Mouse (Mus musculus) stomach, embryonic 15.5 days (tissue): Measurements from ENCODE around the gene Nhsl1. TPM values are rescaled to one million over a fixed set of nuclear protein-coding genes. Genes with fewer than 3 reads are reported as not detected.

ENCODE experiments used
- ATAC-seq: fragments of 200-750 bp; cut with Nextera tagmentation; 2 replicates; pipeline ENCODE4 v1.8.0; 2017; ENCODE audit warnings: low read depth, moderate number of reproducible peaks, moderate TSS enrichment; ENCODE audit not compliant: insufficient read depth, low FRiP score
- H3K27ac ChIP-seq: fragments of 300-500 bp; sonication (generic); 2 replicates; pipeline ENCODE4 v1.5.1; 2015; ENCODE audit warnings: mild to moderate bottlenecking, inconsistent platforms
- H3K27me3 ChIP-seq: fragments of 300-500 bp; sonication (generic); replicated peaks from 2 replicates; pipeline ENCODE4 v1.6.1; 2015; ENCODE audit warnings: inconsistent platforms
- H3K36me3 ChIP-seq: fragments of 300-500 bp; sonication (generic); 2 replicates; pipeline ENCODE4 v1.6.1; 2015; ENCODE audit warnings: inconsistent platforms
- H3K4me1 ChIP-seq: fragments of 300-500 bp; sonication (generic); 2 replicates; pipeline ENCODE4 v1.6.1; 2015; ENCODE audit warnings: inconsistent platforms
- H3K4me2 ChIP-seq: fragments of 300-500 bp; sonication (generic); 2 replicates; pipeline ENCODE4 v1.6.1; 2015; ENCODE audit warnings: mild to moderate bottlenecking, inconsistent platforms
- H3K4me3 ChIP-seq: fragments of 300-500 bp; sonication (generic); replicated peaks from 2 replicates; pipeline ENCODE4 v1.5.1; 2015; ENCODE audit warnings: inconsistent platforms
- H3K9ac ChIP-seq: fragments of 300-500 bp; sonication (generic); 2 replicates; pipeline ENCODE4 v1.6.1; 2015; ENCODE audit warnings: inconsistent platforms
- H3K9me3 ChIP-seq: fragments of 300-500 bp; sonication (generic); 2 replicates; pipeline ENCODE4 v1.6.1; 2016; ENCODE audit warnings: inconsistent platforms
- WGBS: fragments of 180-500 bp; shearing (Covaris S2); methylation state at CpG from one replicate; pipeline ENCODE4 v1.1.7; 2015; 5-methylcytosine and 5-hydroxymethylcytosine counted together
- polyA plus RNA-seq: library from polyadenylated mRNA; unstranded; fragments of >200 nt; fragmentation: Nextera tagmentation; extraction: Ambion mirVana; gene quantifications from 2 replicates; pipeline ENCODE4 v1.2.1, GENCODE M21; 2015

The Nhsl1 gene
- polyA plus RNA-seq, 1 experiment from 2014 or later, result 7.0 TPM

GRCm38 (mm10) chr10:18478294-18478693, 159.5 kb downstream of the Nhsl1 start:
- Histone ChIP-seq H3K9me3 (no peaks in the 10 kb centered on the region), H3K9ac (no peak overlapping the region), H3K36me3 (no peaks in the 10 kb centered on the region), H3K4me3 (no peak overlapping the region), H3K4me2 (no peak overlapping the region), H3K27me3 (no peaks in the 10 kb centered on the region), H3K4me1 (peaks cover 4% of the 10 kb centered on the region; the same call in 1 of the 2 replicates), H3K27ac (no peak overlapping the region)
- no peak for ATAC-seq
- 84% methylated on average over 4 of the region's 4 CpGs for WGBS

- Histone ChIP-seq H3K9ac (no peak overlapping the region), H3K4me1 (peaks cover 4% of the 10 kb centered on the region; the same call in 1 of the 2 replicates), H3K27me3 (no peaks in the 10 kb centered on the region), H3K4me3 (no peak overlapping the region), H3K27ac (no peak overlapping the region), H3K36me3 (no peaks in the 10 kb centered on the region), H3K4me2 (no peak overlapping the region), H3K9me3 (no peaks in the 10 kb centered on the region)
- no peak for ATAC-seq
- 88% methylated on average over 3 of the region's 3 CpGs for WGBS
Observed at GRCm38 (mm10) chr10:18479285-18479684, 160.5 kb downstream of the Nhsl1 start.

DNA sequence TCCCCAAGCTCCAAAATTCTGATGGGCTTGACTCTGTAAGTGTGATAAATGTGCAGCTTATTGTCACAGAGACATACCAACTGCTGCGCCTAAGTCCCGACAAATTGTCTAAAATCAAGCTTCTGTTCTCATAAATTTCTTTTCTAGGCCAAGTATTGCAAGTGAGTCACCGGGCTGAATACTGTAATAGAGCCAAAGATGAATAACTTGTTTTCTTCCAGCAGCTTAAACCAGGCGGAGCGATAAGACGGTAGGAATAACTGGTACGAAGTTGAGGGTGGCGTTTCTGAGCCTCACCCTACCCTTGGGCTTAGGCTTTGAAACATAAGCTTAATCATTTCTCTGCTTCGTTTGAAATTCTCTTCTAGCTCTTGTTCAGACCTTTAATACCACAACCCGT, 162.1 kb downstream of the Nhsl1 start:
- no peak overlapping the region for H3K4me3 ChIP-seq
- no peaks in the 10 kb centered on the region for H3K9me3 ChIP-seq
- H3K36me3 ChIP-seq, result no peaks in the 10 kb centered on the region
- no peaks in the 10 kb centered on the region for H3K27me3 ChIP-seq
- no peak for ATAC-seq
- H3K27ac ChIP-seq, result peak overlapping the region; percentile 48; the same call in 1 of the 2 replicates
- 66% methylated on average over 10 of the region's 10 CpGs for WGBS
- H3K9ac ChIP-seq, result no peak overlapping the region
- H3K4me2 ChIP-seq, result no peak overlapping the region
- H3K4me1 ChIP-seq, result peaks cover 4% of the 10 kb centered on the region; the same call in 1 of the 2 replicates

DNA sequence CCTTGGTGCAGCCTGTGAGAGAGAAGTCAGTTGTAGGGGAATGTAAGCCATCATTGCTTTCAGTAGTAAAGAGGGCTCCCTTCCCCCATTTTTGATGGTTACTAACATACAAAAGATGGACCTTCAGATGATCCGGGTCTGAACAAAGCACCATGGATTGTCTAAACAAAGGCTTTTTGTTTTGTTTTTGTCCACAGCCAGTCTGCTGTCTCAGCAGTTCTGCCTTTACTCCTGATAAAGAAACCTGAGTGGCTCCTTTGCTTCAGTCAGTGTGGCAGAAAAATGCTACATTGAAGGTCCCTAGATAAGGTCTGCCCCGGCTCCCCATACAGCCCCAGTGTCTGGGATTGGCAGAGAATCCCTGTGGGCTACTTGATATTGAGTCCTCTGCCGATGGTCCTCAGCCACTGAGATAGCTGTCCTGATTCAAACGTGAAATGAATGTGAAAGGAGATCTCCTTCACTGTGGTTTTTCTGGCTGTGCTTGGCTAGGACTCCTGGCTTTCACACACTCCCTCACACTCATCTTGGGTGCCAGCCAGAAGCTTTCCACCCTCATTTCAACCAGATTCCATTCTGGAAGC, 163.9 kb downstream of the Nhsl1 start:
- no peak overlapping the region for H3K9ac ChIP-seq
- no peak overlapping the region for H3K4me2 ChIP-seq
- peaks cover 4% of the 10 kb centered on the region; the same call in 1 of the 2 replicates for H3K4me1 ChIP-seq
- no peak for ATAC-seq
- WGBS, result 35% methylated on average over 4 of the region's 4 CpGs
- H3K27me3 ChIP-seq, result no peaks in the 10 kb centered on the region
- H3K36me3 ChIP-seq, result no peaks in the 10 kb centered on the region
- H3K9me3 ChIP-seq, result no peaks in the 10 kb centered on the region
- no peak overlapping the region for H3K4me3 ChIP-seq
- no peak overlapping the region for H3K27ac ChIP-seq

GRCm38 (mm10) chr10:18483658-18484057, 164.9 kb downstream of the Nhsl1 start:
- Histone ChIP-seq H3K9ac (no peak overlapping the region), H3K9me3 (no peaks in the 10 kb centered on the region), H3K4me3 (no peak overlapping the region), H3K4me1 (peaks cover 4% of the 10 kb centered on the region; the same call in 1 of the 2 replicates), H3K4me2 (no peak overlapping the region), H3K27me3 (no peaks in the 10 kb centered on the region), H3K27ac (no peak overlapping the region), H3K36me3 (no peaks in the 10 kb centered on the region)
- ATAC-seq, result no peak
- WGBS, result 64% methylated on average over 3 of the region's 3 CpGs

- ATAC-seq, result no peak
- WGBS, result 86% methylated on average over 5 of the region's 5 CpGs
Observed at GRCm38 (mm10) chr10:18484731-18485130, 165.9 kb downstream of the Nhsl1 start.

DNA sequence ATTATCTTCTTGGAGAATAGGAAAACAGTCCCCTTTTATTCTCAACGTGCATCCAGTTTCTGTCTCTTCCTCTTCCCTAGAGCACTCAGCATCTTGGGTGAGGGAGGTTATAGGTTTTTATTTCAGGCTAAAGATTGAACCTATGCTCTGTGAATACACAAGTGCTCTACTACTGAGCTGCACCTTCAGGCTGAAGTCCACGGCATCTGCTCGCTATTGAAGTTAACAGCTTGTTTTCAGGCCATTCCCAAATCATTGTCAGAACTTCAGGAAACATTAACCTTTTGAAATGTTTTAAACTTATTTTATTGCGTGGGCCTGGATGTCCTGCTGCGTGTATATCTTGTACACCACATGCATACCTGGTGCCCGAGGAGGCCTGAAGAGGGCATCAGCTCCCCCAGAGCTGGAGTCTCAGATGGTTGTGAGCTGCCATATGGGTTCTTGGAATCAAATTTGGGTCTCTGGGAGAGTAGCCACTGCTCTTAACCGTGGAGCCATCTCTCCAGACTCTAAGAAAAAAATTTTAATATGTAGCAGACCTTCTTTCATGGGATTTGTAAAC, 169.5 kb downstream of the Nhsl1 start:
- Histone ChIP-seq H3K27me3 (no peaks in the 10 kb centered on the region), H3K9me3 (no peaks in the 10 kb centered on the region), H3K36me3 (no peaks in the 10 kb centered on the region), H3K9ac (no peak overlapping the region), H3K27ac (no peak overlapping the region), H3K4me2 (no peak overlapping the region), H3K4me1 (peaks cover 5% of the 10 kb centered on the region; the same call in 1 of the 2 replicates), H3K4me3 (no peak overlapping the region)
- ATAC-seq, result no peak
- 86% methylated on average over 7 of the region's 7 CpGs for WGBS

More at GRCm38 (mm10) chr10:18484731-18485130, 165.9 kb downstream of the Nhsl1 start:
- no peaks in the 10 kb centered on the region for H3K9me3 ChIP-seq
- peaks cover 5% of the 10 kb centered on the region; the same call in 1 of the 2 replicates for H3K4me1 ChIP-seq
- H3K27ac ChIP-seq, result no peak overlapping the region
- no peaks in the 10 kb centered on the region for H3K27me3 ChIP-seq
- no peaks in the 10 kb centered on the region for H3K36me3 ChIP-seq
- no peak overlapping the region for H3K4me2 ChIP-seq
- H3K4me3 ChIP-seq, result no peak overlapping the region
- no peak overlapping the region for H3K9ac ChIP-seq

GRCm38 (mm10) chr10:18489936-18490335, 171.2 kb downstream of the Nhsl1 start:
- no peak overlapping the region for H3K4me2 ChIP-seq
- H3K4me3 ChIP-seq, result no peak overlapping the region
- 84% methylated on average over 10 of the region's 10 CpGs for WGBS
- no peaks in the 10 kb centered on the region for H3K9me3 ChIP-seq
- no peaks in the 10 kb centered on the region for H3K27me3 ChIP-seq
- no peak for ATAC-seq
- no peaks in the 10 kb centered on the region for H3K36me3 ChIP-seq
- H3K4me1 ChIP-seq, result peaks cover 5% of the 10 kb centered on the region; the same call in 1 of the 2 replicates
- H3K9ac ChIP-seq, result no peak overlapping the region
- H3K27ac ChIP-seq, result no peak overlapping the region

DNA sequence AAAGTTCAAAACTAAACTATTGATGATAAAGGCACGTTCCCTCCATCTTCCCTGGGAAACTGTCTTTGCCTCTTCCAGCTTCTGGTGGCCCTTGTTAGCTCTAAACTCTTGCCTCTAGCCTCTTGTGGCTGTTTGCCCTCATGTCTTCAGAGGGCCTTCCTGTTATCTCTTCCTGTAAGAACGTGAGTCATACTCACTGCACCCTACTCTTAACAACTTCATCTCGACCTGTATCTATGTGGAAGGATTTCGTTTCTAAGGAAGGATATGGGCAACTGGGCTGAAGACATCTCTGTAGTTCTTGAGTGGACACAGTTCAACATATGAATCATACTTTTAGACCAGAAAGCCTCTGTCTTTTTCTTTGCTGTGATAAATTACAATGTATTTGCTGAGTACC, 173.2 kb downstream of the Nhsl1 start:
- no peak for ATAC-seq
- no peak overlapping the region for H3K4me3 ChIP-seq
- H3K27ac ChIP-seq, result no peak overlapping the region
- no peaks in the 10 kb centered on the region for H3K36me3 ChIP-seq
- H3K4me1 ChIP-seq, result peaks cover 5% of the 10 kb centered on the region; the same call in 1 of the 2 replicates
- H3K27me3 ChIP-seq, result no peaks in the 10 kb centered on the region
- H3K9me3 ChIP-seq, result no peaks in the 10 kb centered on the region
- H3K9ac ChIP-seq, result no peak overlapping the region
- no peak overlapping the region for H3K4me2 ChIP-seq
- WGBS, result 66% methylated on average over 4 of the region's 4 CpGs

GRCm38 (mm10) chr10:18493010-18493894, 174.5 kb downstream of the Nhsl1 start:
- peaks cover 5% of the 10 kb centered on the region; the same call in 1 of the 2 replicates for H3K4me1 ChIP-seq
- H3K4me2 ChIP-seq, result no peak overlapping the region
- H3K27ac ChIP-seq, result 0 out of 2 replicates have a peak overlapping the region, but pooled peaks have one; percentile 16
- no peak overlapping the region for H3K9ac ChIP-seq
- no peaks in the 10 kb centered on the region for H3K27me3 ChIP-seq
- 80% methylated on average over 11 of the region's 11 CpGs for WGBS
- H3K36me3 ChIP-seq, result no peaks in the 10 kb centered on the region
- no peaks in the 10 kb centered on the region for H3K9me3 ChIP-seq
- ATAC-seq, result no peak
- no peak overlapping the region for H3K4me3 ChIP-seq

GRCm38 (mm10) chr10:18494249-18494648, 175.5 kb downstream of the Nhsl1 start:
- H3K4me3 ChIP-seq, result no peak overlapping the region
- no peak overlapping the region for H3K9ac ChIP-seq
- 45% methylated on average over 7 of the region's 7 CpGs for WGBS
- H3K4me2 ChIP-seq, result no peak overlapping the region
- peaks cover 5% of the 10 kb centered on the region; the same call in 1 of the 2 replicates for H3K4me1 ChIP-seq
- no peaks in the 10 kb centered on the region for H3K27me3 ChIP-seq
- H3K27ac ChIP-seq, result no peak overlapping the region
- ATAC-seq, result no peak
- H3K9me3 ChIP-seq, result no peaks in the 10 kb centered on the region
- no peaks in the 10 kb centered on the region for H3K36me3 ChIP-seq

DNA sequence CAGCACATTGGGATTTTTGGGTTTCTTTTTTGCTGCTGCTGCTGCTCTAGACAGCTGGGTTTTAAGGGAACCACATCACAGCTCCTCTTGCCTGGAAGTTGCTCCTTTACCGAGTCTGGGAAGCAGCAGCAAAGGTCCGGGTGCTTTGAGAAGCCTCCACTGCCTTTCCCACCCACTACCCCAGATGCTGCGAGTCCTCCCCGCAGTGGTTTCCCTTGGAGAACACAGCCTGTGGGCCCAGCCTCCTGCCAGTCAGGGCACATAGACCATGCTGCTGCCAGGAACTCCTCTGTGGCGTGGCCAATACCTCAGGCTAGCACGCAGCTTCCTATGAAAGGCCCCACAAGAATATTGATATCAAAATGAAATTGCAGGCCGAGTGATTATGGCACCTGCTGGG, 178.3 kb downstream of the Nhsl1 start:
- no peaks in the 10 kb centered on the region for H3K9me3 ChIP-seq
- no peak for ATAC-seq
- H3K9ac ChIP-seq, result no peak overlapping the region
- H3K27ac ChIP-seq, result no peak overlapping the region
- 80% methylated on average over 7 of the region's 7 CpGs for WGBS
- H3K4me2 ChIP-seq, result no peak overlapping the region
- H3K36me3 ChIP-seq, result no peaks in the 10 kb centered on the region
- 0 out of 2 replicates have a peak, but pooled peaks cover under 1% of the 10 kb centered on the region for H3K4me1 ChIP-seq
- no peak overlapping the region for H3K4me3 ChIP-seq
- no peaks in the 10 kb centered on the region for H3K27me3 ChIP-seq
